Mouse (Mus musculus) liver, embryonic 16.5 days (tissue): Measurements from ENCODE around the gene Mllt10. TPM values are rescaled to one million over a fixed set of nuclear protein-coding genes. Genes with fewer than 3 reads are reported as not detected.

Experiments used
- ATAC-seq: fragments of 200-750 bp; cut with Nextera tagmentation; 2 replicates; pipeline ENCODE4 v1.8.0; 2017; ENCODE audit warnings: low read depth, mild to moderate bottlenecking, moderate number of reproducible peaks, moderate library complexity
- H3K27ac ChIP-seq: fragments of 300-500 bp; sonication (generic); 2 replicates; pipeline ENCODE4 v1.5.1; 2014; ENCODE audit warnings: mild to moderate bottlenecking, low read length
- H3K27me3 ChIP-seq: fragments of 300-500 bp; sonication (generic); 2 replicates; pipeline ENCODE4 v1.6.1; 2014; ENCODE audit warnings: low read depth, low read length, mixed read lengths; ENCODE audit not compliant: control insufficient read depth, insufficient read depth
- H3K36me3 ChIP-seq: fragments of 300-500 bp; sonication (generic); 2 replicates; pipeline ENCODE4 v1.6.1; 2014; ENCODE audit warnings: mild to moderate bottlenecking; ENCODE audit not compliant: control insufficient read depth, insufficient read depth
- H3K4me1 ChIP-seq: fragments of 300-500 bp; sonication (generic); 2 replicates; pipeline ENCODE4 v1.6.1; 2014; ENCODE audit warnings: low read depth, low read length, mixed read lengths; ENCODE audit not compliant: control insufficient read depth
- H3K4me2 ChIP-seq: fragments of 300-500 bp; sonication (generic); 2 replicates; pipeline ENCODE4 v1.6.1; 2014; ENCODE audit warnings: low read depth, low read length, mixed read lengths
- H3K4me3 ChIP-seq: fragments of 300-500 bp; sonication (generic); 2 replicates; pipeline ENCODE4 v1.5.1; 2014; ENCODE audit warnings: low read depth, mild to moderate bottlenecking, low read length
- H3K9ac ChIP-seq: fragments of 300-500 bp; sonication (generic); 2 replicates; pipeline ENCODE4 v1.6.1; 2014; ENCODE audit warnings: low read depth, low read length
- H3K9me3 ChIP-seq: fragments of 300-500 bp; sonication (generic); replicated peaks from 2 replicates; pipeline ENCODE4 v1.6.1; 2016; ENCODE audit warnings: low read length; ENCODE audit not compliant: control insufficient read depth
- WGBS: fragments of 180-500 bp; shearing (Covaris S2); extraction: QIAGEN DNeasy Blood & Tissue Kit; methylation state at CpG from one replicate; pipeline ENCODE4 v1.1.7; 2014; ENCODE audit not compliant: insufficient replicate concordance; 5-methylcytosine and 5-hydroxymethylcytosine counted together
- microRNA-seq: library from miRNA; unstranded; fragments of <30 nt; microRNA quantifications from one replicate; pipeline ENCODE4, GENCODE M21; 2016
- polyA plus RNA-seq: library from polyadenylated mRNA; unstranded; fragments of >200 nt; fragmentation: Nextera tagmentation; extraction: Ambion mirVana; gene quantifications from 2 replicates; pipeline ENCODE4 v1.2.1, GENCODE M21; 2015

Mllt10 gene
- polyA plus RNA-seq, 1 experiment from 2014 or later: 23.8 TPM

- Histone ChIP-seq H3K36me3 (no peaks in the 10 kb centered on the region), H3K4me1 (no peaks in the 10 kb centered on the region), H3K4me3 (no peak overlapping the region), H3K9ac (no peak overlapping the region), H3K4me2 (no peak overlapping the region), H3K27ac (no peak overlapping the region), H3K9me3 (no peaks in the 10 kb centered on the region), H3K27me3 (no peaks in the 10 kb centered on the region)
- 76% methylated on average over 2 of the region's 2 CpGs for WGBS
- ATAC-seq: no peak
Observed at GRCm38 (mm10) chr2:18229279-18229678, 174.2 kb downstream of the Mllt10 start.

GRCm38 (mm10) chr2:18231143-18231542, 176.1 kb downstream of the Mllt10 start:
- no peak for ATAC-seq
- WGBS: 64% methylated on average over 4 of the region's 4 CpGs
- H3K4me3 ChIP-seq: no peak overlapping the region
- no peaks in the 10 kb centered on the region for H3K36me3 ChIP-seq
- no peaks in the 10 kb centered on the region for H3K27me3 ChIP-seq
- H3K9ac ChIP-seq: no peak overlapping the region
- no peaks in the 10 kb centered on the region for H3K9me3 ChIP-seq
- H3K27ac ChIP-seq: no peak overlapping the region
- no peaks in the 10 kb centered on the region for H3K4me1 ChIP-seq
- no peak overlapping the region for H3K4me2 ChIP-seq

DNA sequence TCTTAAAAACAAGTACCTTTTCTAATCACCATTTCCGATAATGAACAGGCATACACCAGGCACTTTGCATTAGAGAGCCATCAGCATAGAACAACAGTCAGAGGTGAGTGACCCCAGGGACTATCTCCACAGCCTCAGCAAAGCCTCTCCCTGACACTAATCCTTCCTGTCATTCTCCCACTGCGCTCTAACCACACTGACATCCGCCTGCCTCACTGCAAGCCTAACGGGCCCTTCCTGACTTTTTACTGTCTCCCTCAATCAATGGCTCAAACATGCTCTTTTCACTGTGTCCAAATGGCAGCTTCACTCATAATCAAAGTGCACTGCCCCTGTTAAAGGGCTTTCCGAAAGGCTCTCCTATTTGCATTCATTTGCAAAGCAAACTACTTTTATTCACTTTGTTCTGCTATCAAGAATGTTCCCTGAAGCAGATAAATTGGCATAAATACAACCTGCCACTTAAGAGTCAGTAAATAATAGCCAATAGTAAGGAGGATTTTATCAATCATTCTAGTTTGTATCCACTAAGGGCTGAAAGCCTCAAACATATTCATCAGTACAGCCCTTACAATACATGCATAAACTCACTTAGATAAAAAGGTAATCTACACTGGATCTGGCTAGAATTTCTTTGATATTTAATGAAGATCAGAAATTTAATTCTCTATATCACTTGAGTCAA, 178.0 kb downstream of the Mllt10 start:
- Histone ChIP-seq H3K27ac (no peak overlapping the region), H3K27me3 (no peaks in the 10 kb centered on the region), H3K4me3 (no peak overlapping the region), H3K4me1 (no peaks in the 10 kb centered on the region), H3K9me3 (no peaks in the 10 kb centered on the region), H3K9ac (no peak overlapping the region), H3K36me3 (no peaks in the 10 kb centered on the region), H3K4me2 (no peak overlapping the region)
- 12% methylated on average over 5 of the region's 5 CpGs for WGBS
- ATAC-seq: no peak

DNA sequence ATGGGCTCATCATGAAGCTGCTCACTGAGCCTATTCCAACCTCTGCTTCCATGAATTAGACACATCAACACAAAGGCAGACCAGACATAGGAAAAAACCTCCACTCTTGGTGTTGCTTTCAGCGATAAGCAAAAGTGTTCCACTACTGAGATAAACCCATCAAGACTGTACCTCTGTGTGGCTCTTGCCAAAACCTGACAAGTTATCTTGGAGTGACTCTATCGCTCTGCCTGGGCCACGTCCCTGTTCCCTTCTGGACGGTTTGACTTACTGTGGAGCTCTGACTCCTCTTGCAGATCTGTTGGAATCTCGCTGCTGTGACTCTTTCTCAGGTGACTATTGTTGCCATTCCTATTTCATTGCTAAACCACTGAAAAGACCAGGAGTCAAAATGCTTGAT, 180.5 kb downstream of the Mllt10 start:
- no peak for ATAC-seq
- WGBS: 48% methylated on average over 5 of the region's 5 CpGs
- H3K27ac ChIP-seq: no peak overlapping the region
- H3K4me2 ChIP-seq: no peak overlapping the region
- no peaks in the 10 kb centered on the region for H3K27me3 ChIP-seq
- H3K4me1 ChIP-seq: no peaks in the 10 kb centered on the region
- H3K4me3 ChIP-seq: no peak overlapping the region
- no peak overlapping the region for H3K9ac ChIP-seq
- H3K9me3 ChIP-seq: no peaks in the 10 kb centered on the region
- no peaks in the 10 kb centered on the region for H3K36me3 ChIP-seq

DNA sequence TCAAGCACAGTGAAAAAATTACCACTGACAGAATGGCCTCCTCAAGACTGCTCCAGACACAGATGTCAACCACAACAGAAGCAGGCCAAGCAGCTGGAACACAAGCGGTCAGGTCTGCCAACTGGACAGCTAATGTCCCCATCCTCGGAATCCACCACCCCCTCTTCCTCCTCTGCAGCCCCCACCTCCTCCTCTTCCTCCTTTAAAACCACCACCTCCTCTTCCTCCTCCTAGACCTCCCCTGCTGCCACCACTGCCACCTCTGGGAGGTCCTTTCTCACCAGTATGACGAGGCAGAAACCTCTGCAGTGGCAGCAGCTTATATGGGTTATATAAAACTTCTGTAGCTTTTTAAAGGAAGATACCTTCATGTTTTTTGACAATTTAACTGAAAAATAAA, 194.2 kb downstream of the Mllt10 start:
- H3K36me3 ChIP-seq: no peaks in the 10 kb centered on the region
- H3K4me1 ChIP-seq: no peaks in the 10 kb centered on the region
- no peak for ATAC-seq
- no peaks in the 10 kb centered on the region for H3K9me3 ChIP-seq
- H3K27me3 ChIP-seq: no peaks in the 10 kb centered on the region
- H3K9ac ChIP-seq: no peak overlapping the region
- 55% methylated on average over 3 of the region's 3 CpGs for WGBS
- H3K27ac ChIP-seq: no peak overlapping the region
- no peak overlapping the region for H3K4me2 ChIP-seq
- no peak overlapping the region for H3K4me3 ChIP-seq

Small RNA genes lying within 50 kb of the gene (microRNA-seq; reads per million reads assigned to microRNA genes)
- gene Gm23638: not detected
- gene Mir7655: 8.1 reads per million, percentile 23 among the genes with 10 or more reads in this experiment

Other genes with a start within 250 kb of the Mllt10 start
- not detected in 2 replicates for gene H2al2a, start 58.3 kb upstream of the Mllt10 start, polyA plus RNA-seq
- 1.3 and 1.4 TPM in 2 replicates for gene A930004D18Rik, start 17.5 kb upstream of the Mllt10 start, polyA plus RNA-seq
- gene Skida1, start 6.2 kb upstream of the Mllt10 start, polyA plus RNA-seq: 0.28 and 0.38 TPM in 2 replicates